Mouse (Mus musculus) CH12.LX (cell line): ENCODE results near the gene Dctn1. TPM values are rescaled to one million over a fixed set of nuclear protein-coding genes. Genes with fewer than 3 reads are reported as not detected.

Experiments
- DNase-seq: peaks from one replicate; pipeline ENCODE4 v3.0.0-alpha.2; 2013; ENCODE audit errors: extremely low read depth
- H3K27ac ChIP-seq: 2 replicates; pipeline ENCODE4 v1.5.1; 2012; ENCODE audit warnings: low read depth, mild to moderate bottlenecking, control low read depth, moderate library complexity; ENCODE audit not compliant: insufficient read depth
- H3K27me3 ChIP-seq: replicated peaks from 2 replicates; pipeline ENCODE3; 2012; ENCODE audit warnings: inconsistent platforms
- H3K36me3 ChIP-seq, 2 experiments: replicated peaks in 1 of 2; 2 replicates each; pipeline versions ENCODE3 to v1.6.1; 2012; ENCODE audit warnings: inconsistent platforms in 1 of 2, low read length in 1 of 2, mild to moderate bottlenecking in 1 of 2, mixed read lengths in 1 of 2, moderate library complexity in 1 of 2; ENCODE audit not compliant: control insufficient read depth in 1 of 2, insufficient read depth in 1 of 2
- H3K4me1 ChIP-seq, 2 experiments: 2 replicates each; pipeline ENCODE4 v1.6.1; 2012; ENCODE audit warnings: inconsistent platforms in 1 of 2, moderate library complexity in 1 of 2; ENCODE audit not compliant: insufficient read depth in 2 of 2, control insufficient read depth in 1 of 2
- H3K4me2 ChIP-seq: 2 replicates; pipeline ENCODE4 v1.6.1; 2012; ENCODE audit warnings: low read depth, mild to moderate bottlenecking, control low read depth; ENCODE audit not compliant: poor library complexity, insufficient read depth, severe bottlenecking
- H3K4me3 ChIP-seq, 3 experiments: fragments of 150-350 bp in 1 of 3; sonication (generic) in 1 of 3; replicated peaks in 1 of 3; 2 replicates each; pipeline versions ENCODE3 to v1.5.1; 2011 to 2012; ENCODE audit warnings: low read depth in 2 of 3, low read length in 2 of 3, mild to moderate bottlenecking in 2 of 3, moderate library complexity in 2 of 3, control low read depth in 1 of 3, improper control_type of control experiment in 1 of 3, inconsistent platforms in 1 of 3, mixed read lengths in 1 of 3; ENCODE audit not compliant: poor library complexity in 1 of 3
- H3K79me2 ChIP-seq: replicated peaks from 2 replicates; pipeline ENCODE4 v1.6.1; 2012; ENCODE audit warnings: mild to moderate bottlenecking, moderate library complexity; ENCODE audit not compliant: control insufficient read depth, poor library complexity, insufficient read depth, severe bottlenecking; ENCODE audit errors: extremely low read depth
- H3K9ac ChIP-seq: 2 replicates; pipeline ENCODE4 v1.6.1; 2012; ENCODE audit warnings: low read depth, mild to moderate bottlenecking, control low read depth, moderate library complexity; ENCODE audit not compliant: insufficient read depth
- H3K9me3 ChIP-seq: replicated peaks from 2 replicates; pipeline ENCODE3; 2012; ENCODE audit warnings: low read length, inconsistent platforms, mixed read lengths
- CTCF ChIP-seq, 2 experiments: IDR thresholded peaks in 1 of 2; conservative IDR thresholded peaks in 1 of 2; 2 replicates each; pipeline ENCODE4 v1.5.1; 2011 to 2012; ENCODE audit warnings: low read depth in 2 of 2, low read length in 2 of 2, improper control_type of control experiment in 1 of 2, inconsistent platforms in 1 of 2, mild to moderate bottlenecking in 1 of 2, moderate library complexity in 1 of 2
- ELF1 ChIP-seq: IDR thresholded peaks from 2 replicates; pipeline ENCODE4 v1.6.1; 2014; ENCODE audit warnings: low read depth, mild to moderate bottlenecking, inconsistent platforms, low read length, improper control_type of control experiment
- EP300 ChIP-seq: IDR thresholded peaks from 2 replicates; pipeline ENCODE4 v1.6.1; 2011; ENCODE audit warnings: low read length, improper control_type of control experiment
- ETS1 ChIP-seq: conservative IDR thresholded peaks from 2 replicates; pipeline ENCODE4 v1.6.1; 2012; ENCODE audit warnings: low read depth, mild to moderate bottlenecking, inconsistent platforms, low read length, improper control_type of control experiment, moderate library complexity
- IRF4 ChIP-seq: IDR thresholded peaks from 2 replicates; pipeline ENCODE4 v1.6.1; 2014; ENCODE audit warnings: low read depth, mild to moderate bottlenecking, inconsistent platforms, low read length, improper control_type of control experiment
- MEF2A ChIP-seq: IDR thresholded peaks from 2 replicates; pipeline ENCODE4 v1.6.1; 2014; ENCODE audit warnings: low read depth, mild to moderate bottlenecking, inconsistent platforms, low read length, improper control_type of control experiment, borderline replicate concordance
- MXI1 ChIP-seq: IDR thresholded peaks from 2 replicates; pipeline ENCODE4 v1.6.1; 2011; ENCODE audit warnings: mild to moderate bottlenecking, low read depth, low read length, improper control_type of control experiment
- NRF1 ChIP-seq: IDR thresholded peaks from 2 replicates; pipeline ENCODE4 v1.6.1; 2014; ENCODE audit warnings: low read depth, mild to moderate bottlenecking, inconsistent platforms, low read length, improper control_type of control experiment, moderate library complexity
- PAX5 ChIP-seq: IDR thresholded peaks from 2 replicates; pipeline ENCODE4 v1.6.1; 2012; ENCODE audit warnings: low read length, inconsistent platforms, mixed read lengths
- POLR2A ChIP-seq: IDR thresholded peaks from 2 replicates; pipeline ENCODE4 v1.6.1; 2011; ENCODE audit warnings: low read depth, mild to moderate bottlenecking, improper control_type of control experiment, low read length
- RCOR1 ChIP-seq: conservative IDR thresholded peaks from 2 replicates; pipeline ENCODE4 v1.6.1; 2012; ENCODE audit warnings: low read depth, mild to moderate bottlenecking, inconsistent platforms, low read length, improper control_type of control experiment
- SMC3 ChIP-seq: IDR thresholded peaks from 2 replicates; pipeline ENCODE4 v1.6.1; 2011; ENCODE audit warnings: low read depth, low read length, improper control_type of control experiment
- TCF12 ChIP-seq: IDR thresholded peaks from 2 replicates; pipeline ENCODE4 v1.6.1; 2014; ENCODE audit warnings: low read depth, mild to moderate bottlenecking, inconsistent platforms, low read length, improper control_type of control experiment
- UBTF ChIP-seq: IDR thresholded peaks from 2 replicates; pipeline ENCODE4 v1.6.1; 2012; ENCODE audit warnings: low read depth, mild to moderate bottlenecking, inconsistent platforms, low read length, improper control_type of control experiment, moderate library complexity
- USF2 ChIP-seq: conservative IDR thresholded peaks from 2 replicates; pipeline ENCODE4 v1.6.1; 2011; ENCODE audit warnings: low read depth, low read length, improper control_type of control experiment
- ZKSCAN1 ChIP-seq: IDR thresholded peaks from 2 replicates; pipeline ENCODE4 v1.6.1; 2012; ENCODE audit warnings: low read depth, inconsistent platforms, low read length, improper control_type of control experiment, borderline replicate concordance
- ZMIZ1 ChIP-seq: IDR thresholded peaks from 2 replicates; pipeline ENCODE4 v1.6.1; 2012; ENCODE audit warnings: low read depth, mild to moderate bottlenecking, inconsistent platforms, low read length, improper control_type of control experiment
- ZNF384 ChIP-seq: IDR thresholded peaks from 2 replicates; pipeline ENCODE4 v1.6.1; 2012; ENCODE audit warnings: low read depth, low read length, improper control_type of control experiment, inconsistent platforms
- dilution Hi-C: fragments of 300-500 bp; cut with MboI; formaldehyde crosslinking; loops from 2 replicates; pipeline ENCODE4 v1.14.3; 2020; ENCODE audit warnings: low sequenced_read_pairs; ENCODE audit not compliant: extremely low pct_unique_long_range_greater_than_20kb, extremely low pct_ligation_motif_present
- in situ Hi-C: fragments of 300-500 bp; cut with MboI; formaldehyde crosslinking; loops from 3 replicates; pipeline ENCODE4 v1.14.3; 2019; ENCODE audit warnings: low sequenced_read_pairs, low pct_ligation_motif_present, low pct_unique_long_range_greater_than_20kb, mixed read lengths
- polyA plus RNA-seq: library from polyadenylated mRNA; unstranded; fragments of >175 nt; gene quantifications from 2 replicates; pipeline ENCODE4 v1.2.1, GENCODE M21; 2012; ENCODE audit warnings: low read depth; ENCODE audit not compliant: insufficient read length
- total RNA-seq, 2 experiments: library from RNA; depleted of rRNA; stranded (reverse); fragments of 300-350 nt in 1 of 2; fragments of >200 nt in 1 of 2; gene quantifications; 2 replicates each; pipeline ENCODE4 v1.2.3; 2012 to 2014

Dctn1 gene
- total and polyA plus RNA-seq, 3 experiments, result 12.8 to 36.4 (median 19.8) TPM

GRCm38 (mm10) chr6:83193571-83193970 is 27.9 kb downstream of the Dctn1 start:
- peaks cover 91 to 99% of the 10 kb centered on the region in 2 experiments for H3K36me3 ChIP-seq
- no peak overlapping the region for H3K4me2 ChIP-seq
- in situ Hi-C loops (no loop called here), dilution Hi-C loops (no loop called here)
- H3K79me2 ChIP-seq, result no peaks in the 10 kb centered on the region
- no peaks in the 10 kb centered on the region for H3K27me3 ChIP-seq
- H3K4me3 ChIP-seq, result no peak overlapping the region
- H3K27ac ChIP-seq, result no peak overlapping the region
- no peak overlapping the region for H3K9ac ChIP-seq
- H3K9me3 ChIP-seq, result no peaks in the 10 kb centered on the region
- DNase-seq, result no peak
- no peak for TF ChIP-seq ZNF384
- TF ChIP-seq POLR2A, result no peak
- no peak for TF ChIP-seq PAX5
- TF ChIP-seq UBTF, result no peak
- no peak for TF ChIP-seq USF2
- TF ChIP-seq TCF12, result no peak
- no peak for TF ChIP-seq ZKSCAN1
- no peak for TF ChIP-seq ZMIZ1
- no peak for TF ChIP-seq SMC3
- TF ChIP-seq ELF1, result no peak
- TF ChIP-seq EP300, result no peak
- TF ChIP-seq MXI1, result no peak
- no peaks in the 10 kb centered on the region for H3K4me1 ChIP-seq

DNA sequence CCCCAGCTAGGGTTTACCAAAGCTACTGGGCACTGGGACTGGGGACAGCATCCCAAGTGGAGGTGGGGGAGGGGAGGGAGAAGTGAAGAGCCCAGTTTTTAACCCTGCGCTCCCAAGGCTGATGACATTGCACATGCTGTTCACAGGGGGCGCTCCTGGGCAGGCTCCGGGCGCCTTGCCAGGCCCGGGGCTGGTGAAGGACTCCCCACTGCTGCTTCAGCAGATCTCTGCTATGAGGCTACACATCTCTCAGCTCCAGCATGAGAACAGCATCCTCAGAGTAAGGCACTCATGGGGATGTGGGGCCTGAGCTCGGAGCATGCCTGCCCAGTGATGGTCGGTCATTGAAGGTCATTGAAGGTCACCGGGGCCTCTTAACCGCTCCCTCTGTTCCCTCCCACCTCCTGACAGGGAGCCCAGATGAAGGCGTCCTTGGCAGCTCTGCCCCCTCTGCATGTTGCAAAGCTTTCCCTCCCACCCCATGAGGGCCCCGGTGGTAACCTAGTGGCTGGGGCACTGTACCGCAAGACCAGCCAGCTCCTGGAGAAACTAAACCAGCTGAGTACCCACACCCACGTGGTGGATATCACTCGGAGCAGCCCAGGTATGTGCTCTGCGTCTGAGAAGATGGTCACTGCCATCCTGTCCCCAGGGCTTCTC is 31.8 kb downstream of the Dctn1 start:
- Histone ChIP-seq H3K9ac (no peak overlapping the region), H3K36me3 (peaks cover 72 to 86% of the 10 kb centered on the region in 2 experiments), H3K4me2 (no peak overlapping the region), H3K27ac (no peak overlapping the region), H3K4me3 (no peak overlapping the region), H3K27me3 (no peaks in the 10 kb centered on the region), H3K4me1 (no peaks in the 10 kb centered on the region), H3K9me3 (no peaks in the 10 kb centered on the region), H3K79me2 (no peaks in the 10 kb centered on the region)
- dilution Hi-C loops, result no loop called here
- TF ChIP-seq MXI1 (no peak), NRF1 (no peak), ETS1 (no peak), CTCF (conservative IDR thresholded peaks at IDR 0.05 in 1 of 2, IDR thresholded peaks at IDR 0.05 in 1 of 2; ENCODE audit: low read depth in 2 of 2, low read length in 2 of 2) (peak in 1 of 2 experiments; percentile 22; a peak in 1 of 4 replicates), RCOR1 (no peak), PAX5 (no peak), IRF4 (no peak), MEF2A (no peak)
- DNase-seq, result no peak
- in situ Hi-C loops, result no loop called here
